ENCODE assay signal across 8 mouse cellular contexts in the genomic region with DNA sequence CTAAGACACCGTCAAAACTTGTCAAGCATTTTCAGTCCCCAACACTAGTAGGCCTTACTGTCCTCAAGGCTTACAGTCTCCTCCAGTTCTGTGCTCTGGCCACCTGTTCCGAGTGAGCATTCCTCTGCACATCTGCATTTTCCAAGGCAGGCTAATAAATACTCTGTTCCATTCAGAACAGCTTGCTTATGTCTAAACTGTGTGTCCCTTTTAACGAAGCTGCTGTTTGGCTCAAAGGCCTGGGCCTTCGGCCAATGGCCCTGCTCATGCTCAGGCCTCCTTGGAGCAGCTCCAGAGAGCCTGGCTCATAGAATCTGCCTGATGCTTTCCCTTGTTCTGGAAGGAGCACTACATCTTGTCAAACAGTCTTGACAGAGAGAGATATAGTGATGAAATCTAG.
A peak's percentile ranks its signal among the peaks of the same experiment; 100 is the strongest.
DNase-seq lines count a peak whose midpoint lies in the region; ATAC-seq lines count a peak whose summit lies in the region.

No protein-coding gene starts in this region.

- no peaks in the 10 kb centered on the region for H3K36me3 ChIP-seq in forebrain, embryonic 14.5 days (ENCODE audit: control insufficient read depth, insufficient read depth, low read length)
- H3K36me3 ChIP-seq in forebrain, embryonic 10.5 days (replicated peaks) = no peaks in the 10 kb centered on the region
- H3K36me3 ChIP-seq in embryonic facial prominence, embryonic 15.5 days = no peaks in the 10 kb centered on the region
- no peaks in the 10 kb centered on the region for H3K36me3 ChIP-seq in hindbrain, embryonic 16.5 days (ENCODE audit: control insufficient read depth, insufficient read depth, low read length)

- no peaks in the 10 kb centered on the region for H3K9me3 ChIP-seq in forebrain, embryonic 14.5 days (replicated peaks; ENCODE audit: control insufficient read depth, low read length)
- H3K9me3 ChIP-seq in forebrain, embryonic 10.5 days = no peaks in the 10 kb centered on the region
- H3K9me3 ChIP-seq in embryonic facial prominence, embryonic 15.5 days (replicated peaks) = no peaks in the 10 kb centered on the region
- no peaks in the 10 kb centered on the region for H3K9me3 ChIP-seq in hindbrain, embryonic 16.5 days (ENCODE audit: control insufficient read depth, low read length)

- 35% methylated on average over 4 of the region's 4 CpGs for WGBS in forebrain, embryonic 14.5 days
- 79% methylated on average over 4 of the region's 4 CpGs for WGBS in forebrain, embryonic 10.5 days
- WGBS in embryonic facial prominence, embryonic 15.5 days = 69% methylated on average over 4 of the region's 4 CpGs
- whole genome bisulfite sequencing in hindbrain, embryonic 16.5 days = 62% methylated on average over 4 of the region's 4 CpGs

- no peak overlapping the region for H3K9ac ChIP-seq in forebrain, embryonic 14.5 days (ENCODE audit: low read length)
- H3K9ac ChIP-seq in embryonic facial prominence, embryonic 15.5 days = no peak overlapping the region
- H3K9ac ChIP-seq in hindbrain, embryonic 16.5 days (ENCODE audit: low read depth, low read length) = no peak overlapping the region

- peak; percentile 66 for ATAC-seq in forebrain, embryonic 14.5 days
- ATAC-seq in embryonic facial prominence, embryonic 15.5 days (ENCODE audit: insufficient number of reproducible peaks, low FRiP score, low TSS enrichment, low read depth) = peak; percentile 54; the same call in 1 of the 2 replicates
- peak; percentile 90 for ATAC-seq in hindbrain, embryonic 16.5 days

- H3K4me1 ChIP-seq in forebrain, embryonic 14.5 days (ENCODE audit: control insufficient read depth, insufficient read depth, low read length) = peaks cover 3% of the 10 kb centered on the region; the same call in 1 of the 2 replicates
- peaks cover 20% of the 10 kb centered on the region for H3K4me1 ChIP-seq in forebrain, embryonic 10.5 days
- H3K4me1 ChIP-seq in embryonic facial prominence, embryonic 15.5 days = no peaks in the 10 kb centered on the region
- no peaks in the 10 kb centered on the region; the same call in 1 of the 2 replicates for H3K4me1 ChIP-seq in hindbrain, embryonic 16.5 days (ENCODE audit: control insufficient read depth, insufficient read depth, low read depth, low read length)

- no peaks in the 10 kb centered on the region for H3K27me3 ChIP-seq in forebrain, embryonic 14.5 days (replicated peaks; ENCODE audit: control insufficient read depth, insufficient read depth, low read length)
- H3K27me3 ChIP-seq in forebrain, embryonic 10.5 days (ENCODE audit: poor library complexity, severe bottlenecking) = peaks cover 26% of the 10 kb centered on the region
- H3K27me3 ChIP-seq in embryonic facial prominence, embryonic 15.5 days = no peaks in the 10 kb centered on the region
- no peaks in the 10 kb centered on the region for H3K27me3 ChIP-seq in hindbrain, embryonic 16.5 days (replicated peaks; ENCODE audit: control insufficient read depth, insufficient read depth, low read length)

- H3K27ac ChIP-seq in forebrain, embryonic 14.5 days (ENCODE audit: low read depth, low read length) = no peak overlapping the region
- no peak overlapping the region for H3K27ac ChIP-seq in forebrain, embryonic 10.5 days
- H3K27ac ChIP-seq in embryonic facial prominence, embryonic 15.5 days (replicated peaks) = no peak overlapping the region
- H3K27ac ChIP-seq in hindbrain, embryonic 16.5 days (ENCODE audit: low read depth, low read length) = no peak overlapping the region

- DNase-seq in forebrain, embryonic 14.5 days (ENCODE audit: low spot score) = peak; percentile 68
- no peak for DNase-seq in forebrain, embryonic 10.5 days (ENCODE audit: extremely low spot score, low spot score)
- DNase-seq in Muller cell, postnatal 12 days (ENCODE audit: inconsistent ontology term) = peak; percentile 77
- peak; percentile 82 for DNase-seq in left cerebral cortex, postnatal 4 days
- DNase-seq in skeletal muscle tissue, adult 2 months (ENCODE audit: low read depth, low spot score) = peak; percentile 74
- no peak for DNase-seq in T-cell, adult 2 months (ENCODE audit: low spot score)

- H3K4me3 ChIP-seq in forebrain, embryonic 14.5 days (ENCODE audit: low read depth, low read length) = no peak overlapping the region
- H3K4me3 ChIP-seq in forebrain, embryonic 10.5 days = no peak overlapping the region
- H3K4me3 ChIP-seq in embryonic facial prominence, embryonic 15.5 days (replicated peaks) = no peak overlapping the region
- no peak overlapping the region for H3K4me3 ChIP-seq in hindbrain, embryonic 16.5 days (ENCODE audit: low read length)

- no peak overlapping the region for H3K4me2 ChIP-seq in forebrain, embryonic 14.5 days (ENCODE audit: low read length)
- H3K4me2 ChIP-seq in embryonic facial prominence, embryonic 15.5 days (replicated peaks) = no peak overlapping the region
- no peak overlapping the region for H3K4me2 ChIP-seq in hindbrain, embryonic 16.5 days (ENCODE audit: low read length)

- intact Hi-C loops in left cerebral cortex, postnatal 4 days (cut with DNase I) = no loop called here

Comparison
In these comparisons a context has a peak if more than half of its experiments do, and no peak if none do; other contexts are left out.
1. DNase-seq: peak in forebrain, embryonic 14.5 days (single experiment), Muller cell, postnatal 12 days (single experiment), left cerebral cortex, postnatal 4 days (single experiment) and skeletal muscle tissue, adult 2 months (single experiment); none in forebrain, embryonic 10.5 days (single experiment) and T-cell, adult 2 months (single experiment).
2. Peak in every context shown above with its lines, with median percentiles within 50 percentile points of each other: ATAC-seq.